Mouse (Mus musculus) liver, embryonic 16.5 days (tissue): ENCODE measurements around the gene Slc39a3. TPM values are rescaled to one million over a fixed set of nuclear protein-coding genes. Genes with fewer than 3 reads are reported as not detected.
"Not testable (repeated sequence)": the region's sequence is repeated elsewhere in the genome, so short reads cannot be mapped to it uniquely, and the experiment has no call there.

Source experiments
- ATAC-seq: fragments of 200-750 bp; cut with Nextera tagmentation; 2 replicates; pipeline ENCODE4 v1.8.0; 2017; ENCODE audit warnings: low read depth, mild to moderate bottlenecking, moderate number of reproducible peaks, moderate library complexity
- H3K27ac ChIP-seq: fragments of 300-500 bp; sonication (generic); 2 replicates; pipeline ENCODE4 v1.5.1; 2014; ENCODE audit warnings: mild to moderate bottlenecking, low read length
- H3K27me3 ChIP-seq: fragments of 300-500 bp; sonication (generic); 2 replicates; pipeline ENCODE4 v1.6.1; 2014; ENCODE audit warnings: low read depth, low read length, mixed read lengths; ENCODE audit not compliant: control insufficient read depth, insufficient read depth
- H3K36me3 ChIP-seq: fragments of 300-500 bp; sonication (generic); 2 replicates; pipeline ENCODE4 v1.6.1; 2014; ENCODE audit warnings: mild to moderate bottlenecking; ENCODE audit not compliant: control insufficient read depth, insufficient read depth
- H3K4me1 ChIP-seq: fragments of 300-500 bp; sonication (generic); 2 replicates; pipeline ENCODE4 v1.6.1; 2014; ENCODE audit warnings: low read depth, low read length, mixed read lengths; ENCODE audit not compliant: control insufficient read depth
- H3K4me2 ChIP-seq: fragments of 300-500 bp; sonication (generic); 2 replicates; pipeline ENCODE4 v1.6.1; 2014; ENCODE audit warnings: low read depth, low read length, mixed read lengths
- H3K4me3 ChIP-seq: fragments of 300-500 bp; sonication (generic); 2 replicates; pipeline ENCODE4 v1.5.1; 2014; ENCODE audit warnings: low read depth, mild to moderate bottlenecking, low read length
- H3K9ac ChIP-seq: fragments of 300-500 bp; sonication (generic); 2 replicates; pipeline ENCODE4 v1.6.1; 2014; ENCODE audit warnings: low read depth, low read length
- H3K9me3 ChIP-seq: fragments of 300-500 bp; sonication (generic); replicated peaks from 2 replicates; pipeline ENCODE4 v1.6.1; 2016; ENCODE audit warnings: low read length; ENCODE audit not compliant: control insufficient read depth
- WGBS: fragments of 180-500 bp; shearing (Covaris S2); extraction: QIAGEN DNeasy Blood & Tissue Kit; methylation state at CpG from one replicate; pipeline ENCODE4 v1.1.7; 2014; ENCODE audit not compliant: insufficient replicate concordance; 5-methylcytosine and 5-hydroxymethylcytosine counted together
- polyA plus RNA-seq: library from polyadenylated mRNA; unstranded; fragments of >200 nt; fragmentation: Nextera tagmentation; extraction: Ambion mirVana; gene quantifications from 2 replicates; pipeline ENCODE4 v1.2.1, GENCODE M21; 2015

The Slc39a3 gene
- polyA plus RNA-seq, 1 experiment from 2014 or later: 5.5 TPM

DNA sequence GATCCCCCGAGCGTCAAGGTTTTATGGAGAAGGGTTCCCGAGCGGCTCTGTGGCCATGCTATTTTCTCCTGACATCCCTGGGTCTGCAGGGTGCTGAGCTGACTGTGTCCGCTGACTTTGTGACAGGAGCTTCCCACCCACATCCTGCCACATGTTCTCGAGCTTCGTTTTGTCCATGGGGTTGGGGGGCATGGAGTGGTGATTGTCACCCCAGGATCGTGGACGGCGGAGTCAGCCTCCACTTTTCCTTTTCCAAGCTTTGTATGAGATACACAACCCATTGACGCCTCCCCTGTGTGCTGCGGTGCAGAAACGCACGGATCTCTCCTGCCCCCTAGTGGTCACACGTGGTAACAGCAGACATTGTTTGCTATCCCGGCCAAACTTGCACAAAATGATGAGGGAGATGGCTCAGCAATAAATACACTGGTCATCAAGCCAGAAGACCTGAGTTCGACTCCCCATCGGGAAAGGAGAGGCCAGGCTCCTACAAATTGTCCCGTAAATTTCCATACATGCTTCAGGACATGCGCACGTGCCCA lies 42.1 kb downstream of the Slc39a3 start:
- 8% methylated on average over 21 of the region's 21 CpGs for WGBS
- Histone ChIP-seq H3K27ac (no peak overlapping the region), H3K4me2 (no peak overlapping the region; the same call in 1 of the 2 replicates), H3K9ac (no peak overlapping the region), H3K4me3 (no peak overlapping the region), H3K27me3 (peaks cover 4% of the 10 kb centered on the region; the same call in 1 of the 2 replicates), H3K9me3 (no peaks in the 10 kb centered on the region), H3K4me1 (peaks cover 12% of the 10 kb centered on the region), H3K36me3 (no peaks in the 10 kb centered on the region)
- ATAC-seq: no peak

- no peak for ATAC-seq
- Histone ChIP-seq H3K4me1 (peaks cover 8% of the 10 kb centered on the region), H3K4me3 (no peak overlapping the region), H3K36me3 (no peaks in the 10 kb centered on the region), H3K9ac (no peak overlapping the region), H3K27ac (no peak overlapping the region), H3K9me3 (no peaks in the 10 kb centered on the region), H3K4me2 (no peak overlapping the region), H3K27me3 (peaks cover 4% of the 10 kb centered on the region; the same call in 1 of the 2 replicates)
- WGBS: 37% methylated on average over 4 of the region's 4 CpGs
Observed at GRCm38 (mm10) chr10:80994621-80995020, 42.6 kb downstream of the Slc39a3 start.

GRCm38 (mm10) chr10:80993276-80993675 lies 44.0 kb downstream of the Slc39a3 start:
- ATAC-seq: no peak
- Histone ChIP-seq H3K27ac (no peak overlapping the region), H3K9ac (no peak overlapping the region), H3K4me3 (no peak overlapping the region), H3K4me2 (no peak overlapping the region), H3K4me1 (no peaks in the 10 kb centered on the region; the same call in 1 of the 2 replicates), H3K27me3 (peaks cover 4% of the 10 kb centered on the region; the same call in 1 of the 2 replicates), H3K36me3 (no peaks in the 10 kb centered on the region), H3K9me3 (no peaks in the 10 kb centered on the region)
- WGBS: 49% methylated on average over 5 of the region's 5 CpGs

GRCm38 (mm10) chr10:80991945-80992344 lies 45.3 kb downstream of the Slc39a3 start:
- H3K9me3 ChIP-seq: no peaks in the 10 kb centered on the region
- H3K27ac ChIP-seq: no peak overlapping the region
- WGBS: 28% methylated on average over 1 of the region's 1 CpGs
- no peak for ATAC-seq
- H3K36me3 ChIP-seq: no peaks in the 10 kb centered on the region
- no peaks in the 10 kb centered on the region for H3K27me3 ChIP-seq
- H3K4me2 ChIP-seq: no peak overlapping the region
- no peak overlapping the region for H3K9ac ChIP-seq
- no peak overlapping the region for H3K4me3 ChIP-seq
- peaks cover 4% of the 10 kb centered on the region for H3K4me1 ChIP-seq

DNA sequence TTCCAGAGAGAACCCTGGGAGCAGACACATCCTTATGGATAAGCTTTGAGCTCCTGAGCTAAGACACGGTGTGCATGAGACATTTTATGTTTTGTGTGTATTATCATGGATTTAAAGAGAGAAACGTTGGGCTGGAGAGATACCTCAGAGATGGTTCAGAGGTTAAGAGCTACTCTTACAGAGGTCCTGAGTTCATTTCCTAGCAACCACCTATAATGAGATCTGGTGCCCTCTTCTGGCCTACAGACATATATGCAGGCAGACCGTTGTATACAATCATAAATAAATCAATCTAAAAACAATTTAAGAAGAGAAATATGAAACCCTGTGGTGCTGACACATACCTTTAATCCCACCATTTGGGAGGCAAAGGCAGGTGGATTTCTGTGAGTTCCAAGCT lies 46.2 kb downstream of the Slc39a3 start:
- Histone ChIP-seq H3K27ac (no peak overlapping the region), H3K36me3 (no peaks in the 10 kb centered on the region), H3K4me1 (peaks cover 4% of the 10 kb centered on the region), H3K27me3 (no peaks in the 10 kb centered on the region), H3K4me3 (no peak overlapping the region), H3K4me2 (no peak overlapping the region), H3K9ac (no peak overlapping the region), H3K9me3 (no peaks in the 10 kb centered on the region)
- no peak for ATAC-seq
- WGBS: 8% methylated on average over 3 of the region's 3 CpGs

- no peak overlapping the region for H3K9ac ChIP-seq
- H3K36me3 ChIP-seq: no peaks in the 10 kb centered on the region
- ATAC-seq: no peak
- no peak overlapping the region for H3K27ac ChIP-seq
- H3K9me3 ChIP-seq: no peaks in the 10 kb centered on the region
- H3K4me1 ChIP-seq: peaks cover 4% of the 10 kb centered on the region
- no peak overlapping the region for H3K4me3 ChIP-seq
- H3K27me3 ChIP-seq: peaks cover 6% of the 10 kb centered on the region
- H3K4me2 ChIP-seq: no peak overlapping the region
- WGBS: 59% methylated on average over 7 of the region's 7 CpGs
Observed at GRCm38 (mm10) chr10:80990406-80990805, 46.8 kb downstream of the Slc39a3 start.

DNA sequence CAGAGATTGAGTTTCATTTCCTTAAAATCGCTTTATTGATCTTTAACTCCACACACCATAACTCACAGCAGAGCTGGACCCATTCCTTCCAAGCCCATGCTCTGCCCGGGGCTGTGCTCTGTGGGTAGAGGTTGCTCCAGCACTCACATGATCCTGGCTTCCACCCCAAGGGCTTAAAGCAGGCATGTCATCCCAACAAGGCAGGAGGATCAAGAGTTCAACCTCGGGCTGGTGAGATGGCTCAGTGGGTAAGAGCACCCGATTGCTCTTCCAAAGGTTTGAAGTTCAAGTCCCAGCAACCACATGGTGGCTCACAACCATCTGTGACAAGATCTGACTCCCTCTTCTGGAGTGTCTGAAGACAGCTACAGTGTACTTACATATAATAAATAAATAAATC lies 47.4 kb downstream of the Slc39a3 start:
- not testable (repeated sequence) for H3K4me3 ChIP-seq, H3K4me2 ChIP-seq, H3K36me3 ChIP-seq, H3K4me1 ChIP-seq, H3K9ac ChIP-seq, H3K9me3 ChIP-seq, ATAC-seq, H3K27ac ChIP-seq
- WGBS: 29% methylated on average over 4 of the region's 4 CpGs
- H3K27me3 ChIP-seq: peaks cover 11% of the 10 kb centered on the region

DNA sequence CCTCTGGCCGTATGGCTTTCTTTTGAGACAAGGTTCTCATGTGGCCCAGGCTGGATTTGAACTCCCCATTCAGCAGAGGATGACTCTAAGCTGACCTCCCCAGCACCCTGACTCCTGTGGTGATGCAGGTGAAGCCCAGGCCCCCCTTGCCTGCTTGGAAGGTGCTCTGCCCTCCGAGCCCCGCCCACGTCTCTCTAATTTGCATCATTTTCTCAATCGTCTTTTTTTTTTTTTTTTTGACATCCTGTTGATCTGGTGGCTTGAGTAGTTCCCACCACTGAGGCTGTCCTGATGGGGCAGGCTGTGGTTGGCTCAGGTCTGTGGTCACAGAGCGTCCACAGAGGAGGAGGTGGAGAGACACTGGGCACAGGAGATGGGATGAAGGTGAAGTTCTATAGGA lies 47.8 kb downstream of the Slc39a3 start:
- WGBS: 40% methylated on average over 6 of the region's 6 CpGs
- Histone ChIP-seq H3K27ac (no peak overlapping the region), H3K4me3 (no peak overlapping the region), H3K36me3 (no peaks in the 10 kb centered on the region), H3K4me2 (no peak overlapping the region), H3K27me3 (peaks cover 12% of the 10 kb centered on the region), H3K4me1 (peaks cover 4% of the 10 kb centered on the region), H3K9me3 (no peaks in the 10 kb centered on the region), H3K9ac (no peak overlapping the region)
- no peak for ATAC-seq

DNA sequence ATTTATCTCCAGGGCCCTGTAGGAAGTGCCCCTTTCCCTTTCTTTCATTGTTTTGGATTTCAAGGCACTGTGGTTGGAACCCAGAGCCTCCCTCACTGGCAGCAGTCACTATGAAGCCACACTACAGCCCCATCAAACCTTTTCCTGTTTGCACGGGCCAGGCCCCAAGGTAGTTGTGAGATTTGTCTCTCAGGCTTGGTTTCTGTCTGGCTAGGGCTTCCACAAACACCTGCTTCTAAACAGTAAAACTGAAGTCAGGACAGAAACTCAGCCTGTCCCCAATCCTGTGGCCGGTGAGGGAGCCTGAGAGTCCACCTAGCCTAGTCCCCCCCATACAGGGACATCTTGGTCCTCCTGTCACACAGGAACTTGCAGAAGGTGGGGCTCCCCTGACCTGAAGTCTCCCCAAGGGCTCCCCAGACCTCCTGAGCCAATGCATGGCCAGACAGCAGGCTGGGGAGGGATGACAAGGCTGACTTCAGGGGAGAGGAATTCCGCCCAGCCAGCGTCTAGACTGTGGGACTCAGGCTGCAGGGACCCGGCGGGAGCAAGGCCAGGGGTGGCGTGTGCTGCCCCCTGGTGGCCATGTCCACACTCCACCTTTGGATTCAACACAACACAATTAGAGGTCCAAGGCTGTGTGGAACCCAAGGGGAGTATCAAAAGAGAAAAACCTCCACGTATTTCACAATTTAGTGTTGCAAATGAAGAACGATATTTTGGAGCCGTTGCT lies 49.4 kb downstream of the Slc39a3 start:
- H3K36me3 ChIP-seq: no peaks in the 10 kb centered on the region
- H3K9me3 ChIP-seq: no peaks in the 10 kb centered on the region
- H3K4me3 ChIP-seq: no peak overlapping the region
- H3K27me3 ChIP-seq: peaks cover 18% of the 10 kb centered on the region
- no peak overlapping the region for H3K9ac ChIP-seq
- peak; percentile 66 for ATAC-seq
- 9% methylated on average over 10 of the region's 10 CpGs for WGBS
- peaks cover 4% of the 10 kb centered on the region for H3K4me1 ChIP-seq
- no peak overlapping the region for H3K4me2 ChIP-seq
- no peak overlapping the region for H3K27ac ChIP-seq
